Mouse (Mus musculus) hindbrain, embryonic 15.5 days (tissue): ENCODE results near the gene Npcd. TPM values are rescaled to one million over a fixed set of nuclear protein-coding genes. Genes with fewer than 3 reads are reported as not detected.

Experiments used
- ATAC-seq: fragments of 200-750 bp; cut with Nextera tagmentation; 2 replicates; pipeline ENCODE4 v1.8.0; 2017; ENCODE audit warnings: low read depth, moderate number of reproducible peaks, moderate TSS enrichment; ENCODE audit not compliant: low FRiP score
- H3K27ac ChIP-seq: fragments of 300-500 bp; sonication (generic); replicated peaks from 2 replicates; pipeline ENCODE4 v1.5.1; 2015; ENCODE audit warnings: mild to moderate bottlenecking, inconsistent platforms
- H3K27me3 ChIP-seq: fragments of 300-500 bp; sonication (generic); 2 replicates; pipeline ENCODE4 v1.6.1; 2015; ENCODE audit warnings: control low read depth, inconsistent platforms
- H3K36me3 ChIP-seq: fragments of 300-500 bp; sonication (generic); 2 replicates; pipeline ENCODE4 v1.6.1; 2015; ENCODE audit warnings: control low read depth, inconsistent platforms
- H3K4me1 ChIP-seq: fragments of 300-500 bp; sonication (generic); replicated peaks from 2 replicates; pipeline ENCODE4 v1.6.1; 2015; ENCODE audit warnings: control low read depth, inconsistent platforms
- H3K4me2 ChIP-seq: fragments of 300-500 bp; sonication (generic); 2 replicates; pipeline ENCODE4 v1.6.1; 2015; ENCODE audit warnings: moderate library complexity, mild to moderate bottlenecking, inconsistent platforms
- H3K4me3 ChIP-seq: fragments of 300-500 bp; sonication (generic); 2 replicates; pipeline ENCODE4 v1.5.1; 2015; ENCODE audit warnings: mild to moderate bottlenecking, inconsistent platforms
- H3K9ac ChIP-seq: fragments of 300-500 bp; sonication (generic); 2 replicates; pipeline ENCODE4 v1.6.1; 2015; ENCODE audit warnings: inconsistent platforms
- H3K9me3 ChIP-seq: fragments of 300-500 bp; sonication (generic); 2 replicates; pipeline ENCODE4 v1.6.1; 2016; ENCODE audit warnings: control low read depth, inconsistent platforms
- WGBS: fragments of 180-500 bp; shearing (Covaris S2); methylation state at CpG from one replicate; pipeline ENCODE4 v1.1.7; 2015; 5-methylcytosine and 5-hydroxymethylcytosine counted together
- polyA plus RNA-seq: library from polyadenylated mRNA; unstranded; fragments of >200 nt; fragmentation: Nextera tagmentation; extraction: Ambion mirVana; gene quantifications from 2 replicates; pipeline ENCODE4 v1.2.1, GENCODE M21; 2015

Gene Npcd
- polyA plus RNA-seq, 1 experiment from 2014 or later, result 0.44 TPM

GRCm38 (mm10) chr15:79744742-79745141, 89.3 kb downstream of the Npcd start:
- Histone ChIP-seq H3K27ac (no peak overlapping the region), H3K27me3 (no peaks in the 10 kb centered on the region), H3K4me3 (no peak overlapping the region), H3K9me3 (no peaks in the 10 kb centered on the region), H3K4me2 (no peak overlapping the region), H3K36me3 (no peaks in the 10 kb centered on the region), H3K9ac (no peak overlapping the region), H3K4me1 (peaks cover 24% of the 10 kb centered on the region)
- 78% methylated on average over 8 of the region's 8 CpGs for WGBS
- ATAC-seq, result no peak

DNA sequence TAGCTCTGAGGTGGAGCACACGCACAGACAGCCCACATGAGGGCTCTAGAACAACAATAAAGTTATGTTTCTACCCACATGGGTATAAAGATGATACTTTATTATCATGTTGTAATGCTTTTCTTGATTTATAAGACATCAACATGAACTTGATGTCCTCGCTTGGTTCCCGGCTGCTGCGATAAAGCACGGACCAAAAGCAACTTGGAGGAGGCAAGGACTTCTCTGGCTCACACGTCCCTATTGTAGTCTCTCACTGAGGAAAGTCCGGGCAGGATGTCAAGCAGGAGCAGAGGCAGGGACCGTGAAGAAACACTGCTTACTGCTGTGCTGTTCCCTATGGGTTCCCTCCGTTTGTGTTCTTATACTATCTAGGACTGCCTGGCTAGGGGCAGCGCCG, 90.0 kb downstream of the Npcd start:
- no peak for ATAC-seq
- no peak overlapping the region for H3K27ac ChIP-seq

DNA sequence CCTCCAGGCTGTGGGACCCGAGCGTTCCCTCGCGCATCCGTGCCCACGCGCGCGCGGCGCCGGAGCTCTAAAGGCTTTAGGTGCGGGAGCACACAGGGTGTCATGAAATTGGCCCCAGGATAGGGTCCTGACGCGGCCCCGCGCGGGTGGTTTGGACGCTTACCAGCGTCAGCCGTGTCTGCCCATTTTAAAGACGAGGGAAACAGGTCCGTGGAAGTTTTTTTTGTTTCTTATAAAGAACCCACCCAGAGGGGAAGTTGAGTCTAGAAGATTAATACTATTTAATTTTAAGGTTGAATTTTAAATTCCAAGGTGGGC, 91.4 kb downstream of the Npcd start:
- no peaks in the 10 kb centered on the region for H3K9me3 ChIP-seq
- peak overlapping the region; percentile 89 for H3K9ac ChIP-seq
- H3K4me3 ChIP-seq, result peak overlapping the region; percentile 83
- peak overlapping the region; percentile 62 for H3K4me2 ChIP-seq
- peaks cover 33% of the 10 kb centered on the region for H3K4me1 ChIP-seq
- ATAC-seq, result no peak; the same call in 1 of the 2 replicates
- peaks cover 14% of the 10 kb centered on the region for H3K36me3 ChIP-seq
- under 1% methylated on average over 23 of the region's 23 CpGs for WGBS
- peak overlapping the region; percentile 75 for H3K27ac ChIP-seq
- H3K27me3 ChIP-seq, result no peaks in the 10 kb centered on the region

More for the DNA sequence above, 90.0 kb downstream of the Npcd start:
- WGBS, result 91% methylated on average over 11 of the region's 11 CpGs
- Histone ChIP-seq H3K4me3 (no peak overlapping the region), H3K36me3 (peaks cover 4% of the 10 kb centered on the region), H3K4me2 (no peak overlapping the region), H3K4me1 (peaks cover 30% of the 10 kb centered on the region), H3K27me3 (no peaks in the 10 kb centered on the region), H3K9ac (no peak overlapping the region), H3K9me3 (no peaks in the 10 kb centered on the region)

- WGBS, result under 1% methylated on average over 90 of the region's 93 CpGs
- H3K9me3 ChIP-seq, result no peaks in the 10 kb centered on the region
- ATAC-seq, result peak; percentile 96
Measured at GRCm38 (mm10) chr15:79741921-79742705, 91.9 kb downstream of the Npcd start, which contains the start of gene Sun2. Sun2 (minus strand) TSS chr15:79742536.

DNA sequence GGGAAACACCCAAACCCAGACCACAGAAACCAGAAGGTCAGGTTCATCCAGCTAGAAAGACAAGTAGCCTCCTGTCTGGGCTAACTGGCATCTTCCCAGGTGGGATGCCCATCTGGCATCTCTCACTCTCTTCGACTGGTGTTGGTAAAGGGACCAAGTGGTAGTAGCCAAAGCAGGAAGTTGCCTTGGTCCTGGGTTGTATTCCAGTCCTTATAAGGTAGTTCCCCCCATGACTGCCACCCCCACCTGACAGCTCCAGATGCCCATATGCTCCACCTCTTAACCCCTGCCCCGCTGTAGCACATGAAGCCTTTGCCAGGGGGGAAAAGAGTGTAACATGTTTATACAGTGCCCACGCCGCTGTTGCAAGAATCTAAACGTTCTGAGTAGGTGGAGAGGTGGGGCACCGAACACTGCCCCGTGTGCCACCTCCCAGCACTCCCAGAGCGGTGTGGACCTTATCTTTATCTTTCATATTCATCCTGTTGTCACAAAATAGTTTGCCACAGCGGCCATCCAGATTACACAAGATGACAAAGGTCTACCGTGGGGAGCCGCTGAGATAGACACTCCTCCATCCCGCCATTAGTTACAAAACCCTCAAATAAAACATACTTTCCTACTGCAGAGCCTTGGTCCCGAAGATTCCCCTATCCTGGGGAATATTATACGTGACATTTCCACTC, 92.7 kb downstream of the Npcd start:
- Histone ChIP-seq H3K4me2 (peak overlapping the region; percentile 62), H3K36me3 (peaks cover 28% of the 10 kb centered on the region), H3K9ac (peak overlapping the region; percentile 89), H3K9me3 (no peaks in the 10 kb centered on the region), H3K4me3 (peak overlapping the region; percentile 83), H3K27ac (peak overlapping the region; percentile 75), H3K27me3 (no peaks in the 10 kb centered on the region), H3K4me1 (peaks cover 33% of the 10 kb centered on the region)
- WGBS, result 30% methylated on average over 14 of the region's 14 CpGs
- ATAC-seq, result no peak

More at GRCm38 (mm10) chr15:79741921-79742705, 91.9 kb downstream of the Npcd start, which contains the start of gene Sun2:
- Histone ChIP-seq H3K27me3 (no peaks in the 10 kb centered on the region), H3K27ac (peak within 1 kb of the TSS; percentile 75), H3K4me3 (peak within 1 kb of the TSS; percentile 83), H3K4me1 (peaks cover 33% of the 10 kb centered on the region), H3K36me3 (peaks cover 20% of the 10 kb centered on the region), H3K9ac (peak within 1 kb of the TSS; percentile 89), H3K4me2 (peak within 1 kb of the TSS; percentile 62)

DNA sequence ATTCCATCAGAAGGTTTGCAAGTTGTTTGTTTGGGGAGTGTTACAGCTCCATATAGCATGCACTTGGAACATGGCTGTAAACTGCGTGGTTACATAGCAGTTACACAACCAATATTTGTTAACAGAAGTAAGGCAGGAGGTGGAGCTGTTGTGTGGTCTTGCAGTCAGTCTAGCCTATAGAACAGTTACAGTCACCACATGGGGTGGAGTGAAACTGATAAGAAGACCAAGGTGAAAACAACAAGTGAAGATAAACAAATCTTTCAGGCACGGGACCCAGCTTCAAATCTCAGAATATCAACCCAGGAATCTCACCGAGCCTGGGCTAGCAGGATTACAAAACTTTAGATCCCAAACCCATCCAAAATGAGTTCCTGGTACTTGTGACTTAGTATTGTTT, 93.3 kb downstream of the Npcd start:
- Histone ChIP-seq H3K4me2 (peak overlapping the region; percentile 62), H3K4me3 (peak overlapping the region; percentile 83), H3K27ac (no peak overlapping the region), H3K36me3 (peaks cover 32% of the 10 kb centered on the region), H3K27me3 (no peaks in the 10 kb centered on the region), H3K9ac (peak overlapping the region; percentile 89; the same call in 1 of the 2 replicates), H3K9me3 (no peaks in the 10 kb centered on the region), H3K4me1 (peaks cover 33% of the 10 kb centered on the region)
- WGBS, result 88% methylated on average over 3 of the region's 3 CpGs
- ATAC-seq, result no peak

Other genes with a start within 250 kb of the Npcd start
- 0.49 and 1.0 TPM in 2 replicates for gene Dmc1, start 229.1 kb downstream of the Npcd start, polyA plus RNA-seq
- 4.5 and 4.9 TPM in 2 replicates for gene Fam227a, start 175.3 kb downstream of the Npcd start, polyA plus RNA-seq
- gene Cby1, start 175.0 kb downstream of the Npcd start, polyA plus RNA-seq, result 91.4 and 94.3 TPM in 2 replicates
- 224 and 236 TPM in 2 replicates for gene Tomm22, start 163.4 kb downstream of the Npcd start, polyA plus RNA-seq
- gene Josd1, start 146.3 kb downstream of the Npcd start, polyA plus RNA-seq, result 23.2 and 24.5 TPM in 2 replicates
- 49.4 and 50.1 TPM in 2 replicates for gene Gtpbp1, start 143.4 kb downstream of the Npcd start, polyA plus RNA-seq
- 6.4 and 7.2 TPM in 2 replicates for gene Sun2, start 91.7 kb downstream of the Npcd start, polyA plus RNA-seq
- gene Dnal4, start 56.4 kb downstream of the Npcd start, polyA plus RNA-seq, result 68.7 and 69.6 TPM in 2 replicates
- 49.9 and 61.3 TPM in 2 replicates for gene Nptxr, start 29.5 kb downstream of the Npcd start, polyA plus RNA-seq
- gene Cbx6, start 451 bp upstream of the Npcd start, polyA plus RNA-seq, result 60.8 and 64.5 TPM in 2 replicates
- 4.3 and 5.7 TPM in 2 replicates for gene Apobec3, start 57.4 kb upstream of the Npcd start, polyA plus RNA-seq
- gene Cbx7, start 136.9 kb upstream of the Npcd start, polyA plus RNA-seq, result 4.5 and 4.7 TPM in 2 replicates
- 5.7 and 5.8 TPM in 2 replicates for gene Pdgfb, start 180.7 kb upstream of the Npcd start, polyA plus RNA-seq